Mouse (Mus musculus) lung, postnatal 4 days (tissue): ENCODE measurements around the gene Rbfox3.

Experiments used
- DNase-seq, 2 experiments: peaks; one replicate each; pipeline ENCODE4 v3.0.0; 2021

Rbfox3 gene

GRCm38 (mm10) chr11:118493458-118493857, 417.9 kb downstream of the Rbfox3 start:
- peak; percentile 21 to 53 for DNase-seq

GRCm38 (mm10) chr11:118491230-118491629, 420.2 kb downstream of the Rbfox3 start:
- no peak for DNase-seq

- DNase-seq: peak; percentile 72 to 86
These were observed 420.7 kb downstream of the Rbfox3 start for GRCm38 (mm10) chr11:118490566-118491218.

GRCm38 (mm10) chr11:118488907-118489270, 422.5 kb downstream of the Rbfox3 start:
- DNase-seq: no peak

- no peak for DNase-seq
These were observed 423.0 kb downstream of the Rbfox3 start for GRCm38 (mm10) chr11:118488191-118488906.

GRCm38 (mm10) chr11:118486881-118487772, 424.3 kb downstream of the Rbfox3 start:
- no peak for DNase-seq

GRCm38 (mm10) chr11:118486281-118486680, 425.1 kb downstream of the Rbfox3 start:
- DNase-seq: no peak

- DNase-seq: no peak
These were observed 425.6 kb downstream of the Rbfox3 start for GRCm38 (mm10) chr11:118485780-118486179.

GRCm38 (mm10) chr11:118485338-118485737, 426.1 kb downstream of the Rbfox3 start:
- no peak for DNase-seq

GRCm38 (mm10) chr11:118484169-118484568, 427.2 kb downstream of the Rbfox3 start:
- DNase-seq: no peak

- DNase-seq: no peak
These were observed 429.6 kb downstream of the Rbfox3 start for GRCm38 (mm10) chr11:118481751-118482150.

GRCm38 (mm10) chr11:118481231-118481630, 430.2 kb downstream of the Rbfox3 start:
- DNase-seq: no peak

GRCm38 (mm10) chr11:118479776-118480175, 431.6 kb downstream of the Rbfox3 start:
- peak in 1 of 2 experiments; percentile 65 for DNase-seq

GRCm38 (mm10) chr11:118476396-118477373, 434.7 kb downstream of the Rbfox3 start, which contains the start of gene Engase:
Gene Engase (plus strand): TSS chr11:118476829.
- DNase-seq: peak; percentile 96 to 98

GRCm38 (mm10) chr11:118475496-118476083, 435.8 kb downstream of the Rbfox3 start:
- DNase-seq: no peak

- no peak for DNase-seq
These were observed 437.4 kb downstream of the Rbfox3 start for GRCm38 (mm10) chr11:118473842-118474500.

- no peak for DNase-seq
These were observed 438.2 kb downstream of the Rbfox3 start for GRCm38 (mm10) chr11:118473161-118473560.

- DNase-seq: no peak
These were observed 439.7 kb downstream of the Rbfox3 start for GRCm38 (mm10) chr11:118471676-118472075.

- peak; percentile 49 to 68 for DNase-seq
These were observed 441.0 kb downstream of the Rbfox3 start for GRCm38 (mm10) chr11:118470234-118470966.

GRCm38 (mm10) chr11:118469509-118470160, 441.8 kb downstream of the Rbfox3 start:
- no peak for DNase-seq
